Comparison of ENCODE assay signal across 10 mouse cellular contexts in the genomic region with DNA sequence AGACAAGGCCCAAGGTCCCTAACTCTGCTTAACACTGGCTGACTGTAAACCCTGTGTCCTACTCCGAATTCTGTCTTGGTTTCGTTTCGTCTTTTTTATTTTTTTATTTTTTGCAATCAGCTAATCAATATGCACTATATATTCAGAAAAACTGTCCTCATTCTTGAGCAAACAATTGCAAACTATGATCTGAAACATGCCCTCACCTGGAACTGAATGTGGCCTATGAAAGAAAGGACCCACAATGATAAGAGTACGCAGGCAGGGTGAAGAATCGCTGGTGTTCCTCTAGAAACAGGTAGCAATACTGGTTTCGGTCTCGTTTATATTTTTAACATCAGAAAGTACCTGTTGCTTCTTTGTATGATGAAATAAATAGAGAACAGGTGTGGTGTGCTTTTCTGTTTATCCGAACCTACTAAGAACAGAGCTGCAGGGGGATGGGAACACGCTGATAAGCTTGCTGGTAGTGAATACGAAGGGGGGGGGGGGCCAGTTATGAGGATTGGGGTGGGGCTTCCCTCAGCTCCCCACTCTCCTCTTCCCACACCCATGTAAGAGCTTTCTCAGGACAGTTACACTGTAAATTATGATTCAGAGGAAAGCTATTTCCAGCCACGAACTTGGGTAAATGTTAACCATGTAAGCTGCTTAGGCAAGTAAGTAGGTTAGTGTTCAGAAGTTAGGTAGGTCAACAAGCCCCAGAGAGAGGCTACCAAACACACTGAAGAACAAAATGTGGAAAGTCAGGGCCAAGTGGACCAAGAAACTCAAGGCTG.
DNase-seq lines count a peak whose midpoint lies in the region; ATAC-seq and TF ChIP-seq lines count a peak whose summit lies in the region.
"Had no signal": no experiment of that assay in that cellular context is flagged by ENCODE, and none has a peak within 500 bp of the region (broad histone marks: within the 10 kb centered on the region; RNA-seq: fewer than 3 reads in every experiment).

No protein-coding gene starts in this region.

- H3K4me1 ChIP-seq in megakaryocyte, embryonic 14.5 days, result peaks cover 62% of the 10 kb centered on the region
- H3K4me1 ChIP-seq in intestine, embryonic 15.5 days (replicated peaks), result peaks cover 45% of the 10 kb centered on the region

- no peaks in the 10 kb centered on the region for H3K27me3 ChIP-seq in megakaryocyte, embryonic 14.5 days (replicated peaks)
- H3K27me3 ChIP-seq in intestine, embryonic 15.5 days (replicated peaks), result no peaks in the 10 kb centered on the region
- no peaks in the 10 kb centered on the region for H3K27me3 ChIP-seq in splenic B cell, adult 2 months (ENCODE audit: control insufficient read depth, insufficient read depth, low read length, poor library complexity, severe bottlenecking)

- ATAC-seq in megakaryocyte, adult 5-6 weeks (ENCODE audit: poor library complexity, severe bottlenecking), result no peak
- ATAC-seq in intestine, embryonic 15.5 days, result peak; percentile 39; the same call in 1 of the 2 replicates

- peak overlapping the region; percentile 78 for H3K27ac ChIP-seq in gastrocnemius, adult 2 months
- H3K27ac ChIP-seq in intestine, embryonic 15.5 days, result 0 out of 2 replicates have a peak overlapping the region, but pooled peaks have one; percentile 68

- no peak overlapping the region for H3K4me2 ChIP-seq in intestine, embryonic 15.5 days (replicated peaks)

- intact Hi-C loops in gastrocnemius, adult 2 months (cut with DNase I), result no loop called here

- no peak overlapping the region for H3K9ac ChIP-seq in intestine, embryonic 15.5 days

- H3K9me3 ChIP-seq in megakaryocyte, embryonic 14.5 days, result no peaks in the 10 kb centered on the region; the same call in 1 of the 2 replicates
- H3K9me3 ChIP-seq in intestine, embryonic 15.5 days, result no peaks in the 10 kb centered on the region

- DNase-seq in gastrocnemius, adult 2 months, result no peak
- no peak for DNase-seq in gastrocnemius, postnatal 25 days
- peak; percentile 69 for DNase-seq in splenic B cell, adult 2 months (ENCODE audit: low read depth, low spot score)
- DNase-seq in left cerebral cortex, adult 18-20 months (ENCODE audit: low spot score in 2 of 2), result no peak
- DNase-seq in T-cell, adult 2 months (ENCODE audit: low spot score), result no peak
- DNase-seq: cerebellum, adult 11-12 months; gastrocnemius, postnatal 36 days had no signal

- 65% methylated on average over 11 of the region's 11 CpGs for WGBS in intestine, embryonic 15.5 days

- H3K36me3 ChIP-seq in megakaryocyte, embryonic 14.5 days (replicated peaks; ENCODE audit: low read length), result peaks cover 53% of the 10 kb centered on the region
- H3K36me3 ChIP-seq in intestine, embryonic 15.5 days, result no peaks in the 10 kb centered on the region
- no peaks in the 10 kb centered on the region; the same call in 1 of the 2 replicates for H3K36me3 ChIP-seq in splenic B cell, adult 2 months (ENCODE audit: control insufficient read depth, insufficient read depth, low read length, poor library complexity, severe bottlenecking)

- H3K4me3 ChIP-seq in gastrocnemius, adult 2 months, result peak overlapping the region; percentile 23; the same call in 1 of the 2 replicates
- H3K4me3 ChIP-seq in megakaryocyte, embryonic 14.5 days (replicated peaks), result peak overlapping the region; percentile 75
- no peak overlapping the region for H3K4me3 ChIP-seq in intestine, embryonic 15.5 days (replicated peaks)

- no peak for TF ChIP-seq CTCF in gastrocnemius, adult 2 months (IDR thresholded peaks at IDR 0.05)
